Mouse (Mus musculus) left cerebral cortex, postnatal 36 days (tissue): ENCODE measurements around the gene Fam185a. TPM values are rescaled to one million over a fixed set of nuclear protein-coding genes. Genes with fewer than 3 reads are reported as not detected.

Source experiments
- DNase-seq, 2 experiments: peaks; one replicate each; pipeline ENCODE4 v3.0.0; 2021 to 2022; ENCODE audit warnings: low spot score in 2 of 2, mixed read lengths in 1 of 2
- intact Hi-C: fragments of 180-260 bp; cut with DNase I; formaldehyde crosslinking; loops from one replicate; pipeline ENCODE4 v1.15.1; 2025
- total RNA-seq, 2 experiments: library from RNA; stranded (reverse); gene quantifications; 2 replicates each; pipeline ENCODE4 v1.2.3; 2021

Gene Fam185a
- 10 to 100 TPM; 12.0 to 13.3 TPM for total RNA-seq

DNA sequence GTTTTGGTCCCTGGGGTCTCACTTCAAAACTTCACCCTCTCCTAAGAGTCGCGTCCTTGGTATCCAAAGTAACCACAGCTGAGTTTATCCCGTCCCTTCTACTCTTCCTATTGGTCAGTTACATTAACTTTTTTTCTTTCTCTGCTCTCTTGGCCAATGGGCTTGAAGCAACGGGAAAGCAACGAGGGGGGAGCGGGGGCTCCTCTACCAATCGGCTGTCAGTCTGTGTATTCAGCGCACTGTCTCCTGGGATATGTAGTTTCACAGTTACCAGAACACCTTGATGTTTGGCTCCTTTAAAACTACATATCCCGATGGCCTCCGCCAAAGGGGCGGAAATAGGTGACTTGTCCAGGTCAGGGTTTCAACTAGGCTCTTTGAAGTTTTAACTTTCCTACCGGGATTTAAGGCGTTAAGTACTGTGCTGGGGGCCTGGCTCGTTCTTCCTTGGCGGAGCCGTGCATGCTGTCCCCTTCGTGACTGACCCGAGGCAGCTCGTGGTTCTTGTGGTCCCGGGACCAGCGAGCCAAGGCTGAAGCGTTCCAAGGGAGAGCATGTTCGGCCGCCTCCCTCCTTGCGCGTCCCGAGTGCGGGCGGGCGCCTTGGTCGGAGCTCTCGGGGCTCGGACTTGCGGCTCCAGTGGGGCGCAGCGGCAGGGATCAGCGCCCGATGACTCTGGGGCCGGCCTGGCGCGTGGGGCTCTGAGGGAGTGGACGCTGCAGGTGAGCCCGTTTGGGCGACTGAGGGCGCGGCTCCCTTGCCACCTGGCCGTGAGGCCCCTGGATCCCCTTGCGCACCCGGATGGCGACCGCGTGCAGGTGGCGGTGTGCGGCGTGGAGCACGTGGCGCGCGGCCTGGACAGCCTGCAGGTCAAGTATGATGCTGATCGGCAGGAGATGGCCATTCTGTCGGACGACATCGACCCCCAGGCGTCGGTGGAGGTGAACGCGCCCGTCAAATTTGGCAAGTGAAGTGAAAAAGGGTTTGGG is at the start of gene Fam185a, which contains the start of gene Ccdc146:
Gene Fam185a (plus strand): TSS at position 345 of the 989 bp plus-strand sequence.
Gene Ccdc146 (minus strand): TSS at position 64 of the 989 bp plus-strand sequence.
- intact Hi-C loops: loop anchor here (5.0 kb wide), 2 partner anchors 98 to 148 kb away; no protein-coding TSS in a partner anchor
- peak; percentile 84 to 90 for DNase-seq

DNA sequence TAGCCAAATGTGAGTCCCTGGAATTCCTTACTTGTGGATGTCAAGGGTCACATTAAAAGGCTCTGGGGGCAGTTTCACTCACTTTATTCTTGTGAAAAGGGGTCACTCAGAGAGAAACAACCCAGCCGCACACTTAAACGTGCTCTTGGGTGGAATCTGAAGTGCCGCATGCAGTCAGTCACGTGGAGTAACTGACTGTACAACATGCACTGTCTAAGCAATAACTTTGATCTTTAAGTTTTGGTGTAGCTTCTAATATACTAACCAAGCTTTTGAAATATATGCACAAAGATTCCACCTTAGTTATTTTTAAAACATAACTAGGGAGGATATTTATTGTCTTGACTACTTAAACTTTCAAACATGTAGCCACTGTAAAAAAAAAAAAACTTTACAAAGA is 47.8 kb upstream of the Fam185a start:
- intact Hi-C loops: no loop called here
- DNase-seq: no peak

DNA sequence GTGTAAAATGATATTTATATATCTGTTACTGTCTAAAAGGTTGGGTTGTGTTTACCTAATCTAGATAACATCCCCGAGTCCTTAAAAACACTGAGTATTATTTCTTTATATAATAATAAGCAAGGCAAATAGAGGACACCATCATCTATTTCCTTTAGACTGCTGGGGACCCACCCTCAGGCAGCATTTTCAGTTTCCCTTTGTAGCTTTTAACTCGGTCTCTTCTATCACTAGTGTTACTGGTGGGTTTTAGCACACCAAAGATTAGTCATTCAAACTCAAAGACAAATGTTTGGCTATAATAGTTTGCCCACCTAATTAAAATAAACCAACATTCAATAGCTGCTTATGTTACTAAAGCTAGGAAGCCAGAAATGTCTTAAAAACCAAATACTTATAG is 46.4 kb upstream of the Fam185a start:
- no peak for DNase-seq
- intact Hi-C loops: no loop called here

DNA sequence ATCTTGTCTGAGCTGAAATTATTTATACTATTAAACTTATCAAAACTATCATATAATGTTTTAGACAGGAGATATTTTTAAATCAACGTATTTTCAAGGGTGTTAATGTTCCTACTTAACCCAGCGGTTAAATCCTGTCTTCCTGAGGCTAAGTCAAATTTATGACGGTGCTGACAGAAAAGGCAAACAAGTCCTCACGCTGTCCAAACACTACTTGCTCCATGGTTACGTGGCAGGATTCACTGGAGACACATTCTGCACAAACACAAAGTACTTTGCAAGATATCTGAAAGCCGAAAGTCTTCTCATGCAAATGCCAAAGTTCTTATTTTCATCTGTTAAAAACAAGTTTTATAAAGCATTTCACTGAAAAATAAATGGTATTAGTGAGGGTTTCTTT is 42.8 kb upstream of the Fam185a start:
- intact Hi-C loops: no loop called here
- no peak for DNase-seq

GRCm38 (mm10) chr5:21382678-21383077 is 42.1 kb upstream of the Fam185a start:
- intact Hi-C loops: no loop called here
- no peak for DNase-seq

GRCm38 (mm10) chr5:21383392-21384251 is 41.1 kb upstream of the Fam185a start:
- DNase-seq: no peak
- intact Hi-C loops: no loop called here

GRCm38 (mm10) chr5:21384252-21384960 is 40.4 kb upstream of the Fam185a start:
- DNase-seq: no peak
- intact Hi-C loops: no loop called here

DNA sequence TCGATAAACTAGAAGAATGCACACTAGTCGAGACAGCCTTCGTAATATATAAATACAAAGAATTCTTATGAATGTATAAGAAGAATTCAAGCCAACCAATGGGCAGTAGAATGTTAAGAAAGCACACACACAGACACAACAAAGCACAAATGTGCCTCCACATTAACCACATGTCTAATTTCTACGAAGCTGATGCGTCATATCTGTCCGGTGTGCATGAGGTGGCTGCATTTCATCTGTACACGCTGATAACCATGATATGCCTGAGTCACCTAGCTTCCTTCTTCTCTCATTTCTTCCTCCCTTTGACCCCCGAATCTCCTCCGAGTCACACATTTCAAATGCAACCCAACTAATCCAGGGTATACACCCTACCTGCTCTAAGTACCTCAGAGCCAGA is 39.8 kb upstream of the Fam185a start:
- DNase-seq: no peak
- intact Hi-C loops: no loop called here

DNA sequence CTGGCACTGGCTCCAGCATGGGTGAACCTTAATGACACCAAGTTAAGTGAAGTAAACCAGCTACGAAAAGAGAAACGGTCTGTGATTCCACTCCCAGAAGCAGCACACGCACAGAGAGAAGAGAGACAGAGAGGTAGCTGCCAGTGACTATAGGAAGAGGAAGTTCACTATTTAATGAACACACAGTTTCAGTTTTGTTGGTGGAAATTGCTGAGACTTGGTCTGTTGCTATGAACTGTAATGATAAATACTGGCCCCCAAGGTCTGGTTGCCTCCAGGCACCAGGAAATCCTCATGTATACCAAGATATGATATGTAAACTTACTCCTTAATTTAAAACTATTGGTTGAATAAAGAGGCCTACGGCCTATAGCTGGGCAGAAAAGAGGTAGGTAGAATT is 38.3 kb upstream of the Fam185a start:
- no peak for DNase-seq
- intact Hi-C loops: no loop called here

DNA sequence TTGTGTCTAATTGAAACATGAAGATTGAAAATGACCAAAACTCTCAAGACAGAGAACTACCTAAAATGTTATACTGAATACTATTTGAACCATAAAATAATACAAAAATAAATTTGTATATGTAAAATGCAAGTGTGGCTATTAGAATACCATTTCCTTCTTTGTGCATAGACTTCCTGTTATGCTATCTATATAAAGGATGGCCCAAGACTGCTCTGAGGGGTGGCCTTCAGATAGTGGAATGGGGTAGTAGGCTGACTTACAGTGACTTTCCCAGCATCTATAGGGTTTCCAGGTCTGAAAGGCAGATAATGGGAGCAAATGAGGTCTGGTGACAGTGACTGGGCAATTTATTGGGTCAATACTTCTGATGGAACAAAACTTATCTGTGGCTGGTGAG is 37.4 kb upstream of the Fam185a start:
- intact Hi-C loops: no loop called here
- no peak for DNase-seq

DNA sequence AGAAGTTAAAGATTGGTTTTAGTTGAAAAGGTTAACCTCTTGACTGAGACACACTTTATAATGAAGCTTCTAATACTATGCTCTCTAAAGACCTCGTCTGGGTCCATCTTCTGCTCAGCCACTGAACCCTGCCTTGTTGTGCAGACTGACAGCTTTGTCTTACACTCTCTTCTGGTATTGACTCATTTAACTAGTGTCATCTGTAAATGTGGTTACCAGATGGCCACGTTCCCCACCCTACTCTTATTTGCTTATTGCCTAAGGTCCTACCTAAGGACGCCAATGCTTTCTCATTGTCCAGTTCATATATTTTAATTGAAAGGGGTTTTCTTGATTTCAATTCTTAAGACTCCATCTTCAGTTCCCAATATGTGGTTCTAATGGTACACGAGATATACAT is 35.9 kb upstream of the Fam185a start:
- intact Hi-C loops: no loop called here
- no peak for DNase-seq

DNA sequence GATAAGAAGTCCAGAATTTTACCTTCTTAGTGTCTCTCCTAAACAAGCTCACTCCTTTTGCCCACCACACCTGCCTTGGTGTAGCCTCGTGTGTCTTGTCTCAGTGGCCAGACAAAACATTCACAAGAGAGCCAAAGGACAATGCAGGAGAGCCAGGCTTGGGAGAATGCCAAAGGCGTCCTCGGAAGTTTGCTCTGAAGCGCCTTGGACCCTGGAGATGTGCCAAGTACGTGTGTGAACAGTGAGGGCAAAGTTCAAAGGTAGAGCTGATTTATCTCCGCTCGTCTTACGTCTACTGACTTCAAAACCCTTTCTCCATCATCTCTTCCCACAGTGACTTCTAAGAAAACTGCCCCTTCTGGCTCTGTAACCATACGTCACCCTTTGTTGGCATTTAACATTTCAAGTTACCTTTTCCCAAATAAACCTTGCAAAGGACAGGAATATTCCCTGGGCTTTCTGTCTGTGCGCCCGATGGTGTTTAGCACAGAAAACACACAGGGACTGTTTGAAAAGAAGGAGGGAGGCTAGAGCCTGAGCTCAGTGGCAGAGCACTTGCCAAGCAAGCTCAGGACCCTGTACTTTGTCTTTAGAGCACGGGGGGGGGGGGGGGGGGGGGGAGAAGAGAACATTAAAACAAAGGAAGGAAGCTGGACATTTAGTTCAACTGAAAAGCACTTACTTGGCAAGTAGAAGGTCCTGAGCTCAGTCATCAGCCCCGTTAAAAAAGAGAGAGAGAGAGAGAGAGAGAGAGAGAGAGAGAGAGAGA is 33.0 kb upstream of the Fam185a start:
- no peak for DNase-seq
- intact Hi-C loops: no loop called here

- intact Hi-C loops: no loop called here
- DNase-seq: no peak
Observed at GRCm38 (mm10) chr5:21394562-21394961, 30.2 kb upstream of the Fam185a start.

DNA sequence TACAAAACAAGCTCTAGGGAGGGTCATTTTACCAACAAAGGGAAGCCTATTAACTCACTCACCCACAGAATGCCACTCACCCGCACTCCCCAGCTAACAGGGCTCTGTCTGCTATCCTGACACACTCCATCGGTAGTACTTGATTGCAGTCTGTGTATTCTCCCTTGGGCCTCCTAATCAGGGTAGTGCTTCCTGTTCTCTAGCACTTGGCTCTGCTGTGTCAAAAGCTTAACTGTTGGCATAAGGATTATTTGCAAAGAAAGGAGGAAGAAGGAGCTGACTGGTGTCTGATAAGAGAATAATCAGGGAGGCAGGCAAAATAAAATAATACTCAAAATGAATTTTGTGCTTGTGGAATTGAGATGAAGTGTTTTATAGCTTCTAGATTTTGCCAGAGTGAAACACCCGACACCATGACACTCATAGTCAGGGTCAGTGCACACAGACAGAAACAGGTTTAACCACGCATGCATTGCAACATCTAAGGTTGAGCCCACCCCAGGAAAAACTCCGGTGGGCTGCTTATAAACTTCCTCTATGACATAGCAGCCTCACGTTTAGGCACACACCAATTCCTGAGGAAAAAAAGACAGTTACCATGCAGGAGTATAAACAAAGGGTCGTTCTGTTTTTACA is 29.4 kb upstream of the Fam185a start:
- no peak for DNase-seq
- intact Hi-C loops: no loop called here

DNA sequence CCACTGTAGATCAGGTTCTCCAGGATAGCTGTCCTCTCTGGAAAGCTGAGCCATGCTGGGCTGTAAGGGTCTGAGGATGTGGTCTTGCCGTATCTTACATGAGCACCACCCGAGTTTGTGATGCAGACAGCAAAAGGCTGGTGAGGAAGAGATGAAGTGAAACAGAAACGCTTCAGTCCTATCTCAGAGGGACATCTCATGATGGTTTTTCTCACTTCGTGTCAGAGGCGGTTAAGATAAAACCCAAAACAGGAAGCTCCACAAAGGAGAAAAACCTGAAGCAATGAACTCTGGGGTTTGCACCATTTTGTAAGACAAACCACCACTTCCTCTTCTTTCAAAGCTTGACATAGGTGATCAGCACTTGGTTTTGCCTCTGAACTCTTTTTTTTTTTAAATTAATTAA is 13.5 kb upstream of the Fam185a start:
- intact Hi-C loops: no loop called here
- no peak for DNase-seq

GRCm38 (mm10) chr5:21412056-21412455 is 12.7 kb upstream of the Fam185a start:
- intact Hi-C loops: no loop called here
- no peak for DNase-seq

- no peak for DNase-seq
- intact Hi-C loops: no loop called here
Observed at GRCm38 (mm10) chr5:21413322-21413721, 11.4 kb upstream of the Fam185a start.

DNA sequence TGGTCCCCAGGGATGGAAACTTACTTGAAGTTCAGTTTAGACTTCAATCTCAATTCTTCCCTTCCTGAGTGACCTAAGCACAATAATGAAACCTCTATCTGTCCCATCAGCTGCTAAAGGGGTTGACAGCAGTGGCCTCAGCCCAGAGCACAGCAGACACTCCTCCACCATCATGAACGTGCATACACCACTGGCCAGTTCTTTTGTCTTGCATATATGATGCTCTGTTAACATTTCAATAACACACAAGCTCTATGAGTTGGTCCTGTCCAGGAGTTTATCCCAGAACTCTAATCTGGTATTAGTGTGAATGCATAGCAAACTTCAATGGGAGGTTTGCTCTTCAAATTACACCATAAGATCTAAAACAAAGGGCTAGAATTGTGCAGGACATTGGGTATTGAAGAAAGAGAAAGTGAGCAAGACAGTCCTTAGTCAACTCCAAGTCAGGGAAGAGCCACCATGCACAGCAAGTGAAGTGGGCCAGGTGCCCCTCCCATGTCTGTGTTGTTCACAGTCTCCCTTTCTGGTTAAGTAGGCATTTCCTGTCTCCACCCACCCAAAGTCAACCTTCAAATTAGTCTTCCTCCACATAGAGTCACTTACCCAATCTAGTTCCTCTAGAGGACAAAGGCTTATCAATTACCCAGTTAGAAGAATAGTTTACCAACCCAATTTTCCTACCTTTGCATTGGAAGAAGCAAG is 10.5 kb upstream of the Fam185a start:
- intact Hi-C loops: no loop called here
- DNase-seq: no peak
